ENCODE assay signal across 20 mouse cellular contexts in the genomic region with DNA sequence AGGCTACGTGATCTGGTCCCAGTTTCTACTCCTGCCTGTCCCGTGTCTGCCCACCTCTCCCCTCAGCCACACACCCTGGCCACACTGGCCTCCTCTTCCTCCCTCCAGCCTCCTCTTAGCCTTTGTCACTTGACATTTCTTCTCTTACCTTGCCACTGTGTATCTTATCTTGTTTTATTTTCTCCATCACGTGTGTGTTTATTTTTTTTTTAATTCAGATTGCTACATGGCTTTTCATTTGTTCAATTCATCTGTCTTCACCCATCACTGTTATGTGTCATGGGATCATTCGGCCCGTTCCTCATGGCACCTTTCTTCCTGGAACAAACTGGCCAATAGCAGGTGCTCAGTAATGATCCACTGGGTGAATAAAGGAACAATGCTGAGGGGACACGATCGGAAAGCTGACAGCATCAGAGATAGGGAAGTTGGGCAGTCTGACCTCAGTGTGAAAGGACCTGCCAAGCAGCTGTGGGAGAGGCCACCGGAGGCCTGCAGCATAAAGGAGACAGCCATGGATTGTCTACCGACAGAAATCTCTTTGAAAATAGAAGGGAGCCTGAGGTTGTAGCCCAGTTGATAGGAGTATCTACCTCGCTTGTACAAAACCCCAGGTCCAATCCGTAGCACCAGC. TPM values are rescaled to one million over a fixed set of nuclear protein-coding genes. Genes with fewer than 3 reads are reported as not detected.
DNase-seq lines count a peak whose midpoint lies in the region; ATAC-seq and TF ChIP-seq lines count a peak whose summit lies in the region.
"Had no signal": no experiment of that assay in that cellular context is flagged by ENCODE, and none has a peak within 500 bp of the region (broad histone marks: within the 10 kb centered on the region; RNA-seq: fewer than 3 reads in every experiment).

No protein-coding gene starts in this region.

- no peak for ATAC-seq in heart, postnatal 0 days (ENCODE audit: insufficient read depth, low read depth)
- no peak for ATAC-seq in midbrain, embryonic 11.5 days (ENCODE audit: low FRiP score)
- ATAC-seq in midbrain, embryonic 14.5 days (ENCODE audit: low FRiP score, low TSS enrichment), result no peak
- no peak for ATAC-seq in stomach, postnatal 0 days (ENCODE audit: low FRiP score, low TSS enrichment)
- ATAC-seq: activated CD4-positive, CD25-positive, alpha-beta regulatory T cell, adult 4 months; forebrain, embryonic 14.5 days; hindbrain, postnatal 0 days; Patski had no signal

- 54% methylated on average over 11 of the region's 11 CpGs for WGBS in heart, postnatal 0 days
- WGBS in midbrain, embryonic 11.5 days, result 79% methylated on average over 11 of the region's 11 CpGs
- 75% methylated on average over 11 of the region's 11 CpGs for WGBS in midbrain, embryonic 14.5 days
- WGBS in macrophage (ENCODE audit: missing documents), result 35% methylated on average over 11 of the region's 11 CpGs
- WGBS in stomach, postnatal 0 days, result 67% methylated on average over 11 of the region's 11 CpGs

- no peak overlapping the region for H3K4me3 ChIP-seq in heart, postnatal 0 days (ENCODE audit: low read depth, low read length)
- H3K4me3 ChIP-seq in midbrain, embryonic 11.5 days (ENCODE audit: low read depth, low read length), result no peak overlapping the region
- no peak overlapping the region for H3K4me3 ChIP-seq in midbrain, embryonic 14.5 days (replicated peaks; ENCODE audit: low read depth, low read length)
- no peak overlapping the region for H3K4me3 ChIP-seq in macrophage (ENCODE audit: inconsistent target)
- H3K4me3 ChIP-seq in stomach, postnatal 0 days (ENCODE audit: low read depth, low read length), result no peak overlapping the region
- H3K4me3 ChIP-seq: limb, embryonic 15.5 days; lung, embryonic 15.5 days; megakaryocyte, embryonic 14.5 days; neural tube, embryonic 13.5 days had no signal

- H3K4me2 ChIP-seq in heart, postnatal 0 days (ENCODE audit: low read depth, low read length), result no peak overlapping the region
- no peak overlapping the region for H3K4me2 ChIP-seq in midbrain, embryonic 11.5 days
- no peak overlapping the region for H3K4me2 ChIP-seq in midbrain, embryonic 14.5 days (ENCODE audit: low read length)
- no peak overlapping the region for H3K4me2 ChIP-seq in stomach, postnatal 0 days (replicated peaks; ENCODE audit: low read depth)
- H3K4me2 ChIP-seq: limb, embryonic 15.5 days; lung, embryonic 15.5 days; neural tube, embryonic 13.5 days had no signal

- no peaks in the 10 kb centered on the region for H3K79me2 ChIP-seq in macrophage (ENCODE audit: inconsistent target)

- no peak for DNase-seq in heart, postnatal 0 days (ENCODE audit: low spot score)
- no peak for DNase-seq in heart, adult 18-20 months
- peak; percentile 67 for DNase-seq in midbrain, embryonic 11.5 days (ENCODE audit: low spot score, missing footprints)
- DNase-seq in midbrain, embryonic 14.5 days, result no peak
- no peak for DNase-seq in adrenal gland, adult 8-10 months
- DNase-seq in stomach, postnatal 0 days (ENCODE audit: low spot score), result no peak
- DNase-seq: cerebellum, adult 9-11 months; heart, postnatal 14 days; kidney, postnatal 4 days; right cerebral cortex, postnatal 14 days; thymus, postnatal 4 days had no signal

- H3K9ac ChIP-seq in heart, postnatal 0 days (replicated peaks; ENCODE audit: low read depth, low read length), result no peak overlapping the region
- no peak overlapping the region for H3K9ac ChIP-seq in midbrain, embryonic 11.5 days (ENCODE audit: low read length)
- no peak overlapping the region for H3K9ac ChIP-seq in midbrain, embryonic 14.5 days (replicated peaks; ENCODE audit: low read length)
- H3K9ac ChIP-seq in stomach, postnatal 0 days (ENCODE audit: low read length), result no peak overlapping the region
- H3K9ac ChIP-seq: limb, embryonic 15.5 days; lung, embryonic 15.5 days; neural tube, embryonic 13.5 days had no signal

- H3K36me3 ChIP-seq in heart, postnatal 0 days (replicated peaks; ENCODE audit: control insufficient read depth, insufficient read depth, low read length), result no peaks in the 10 kb centered on the region
- no peaks in the 10 kb centered on the region for H3K36me3 ChIP-seq in midbrain, embryonic 11.5 days (ENCODE audit: control insufficient read depth, insufficient read depth, low read length)
- no peaks in the 10 kb centered on the region for H3K36me3 ChIP-seq in midbrain, embryonic 14.5 days (ENCODE audit: control insufficient read depth, insufficient read depth, low read length)
- H3K36me3 ChIP-seq in macrophage (ENCODE audit: inconsistent target), result no peaks in the 10 kb centered on the region
- H3K36me3 ChIP-seq in stomach, postnatal 0 days (ENCODE audit: control insufficient read depth, insufficient read depth, low read length), result no peaks in the 10 kb centered on the region
- H3K36me3 ChIP-seq: limb, embryonic 15.5 days; lung, embryonic 15.5 days; neural tube, embryonic 13.5 days had no signal

- TF ChIP-seq EP300 in heart, postnatal 0 days (IDR thresholded peaks at IDR 0.05; ENCODE audit: low read depth), result no peak
- TF ChIP-seq EP300 in stomach, postnatal 0 days (optimal IDR thresholded peaks at IDR 0.05), result no peak

- H3K27ac ChIP-seq in heart, postnatal 0 days (ENCODE audit: low read depth), result 0 out of 2 replicates have a peak overlapping the region, but pooled peaks have one; percentile 1
- H3K27ac ChIP-seq in midbrain, embryonic 11.5 days (ENCODE audit: low read depth, low read length), result no peak overlapping the region
- H3K27ac ChIP-seq in midbrain, embryonic 14.5 days (replicated peaks; ENCODE audit: low read depth, low read length), result no peak overlapping the region
- peak overlapping the region; percentile 68 for H3K27ac ChIP-seq in macrophage
- H3K27ac ChIP-seq in stomach, postnatal 0 days (replicated peaks), result no peak overlapping the region
- H3K27ac ChIP-seq: hindbrain, postnatal 0 days; limb, embryonic 15.5 days; lung, embryonic 15.5 days; neural tube, embryonic 13.5 days had no signal

- H3K27me3 ChIP-seq in heart, postnatal 0 days (ENCODE audit: control insufficient read depth, insufficient read depth, low read length), result no peaks in the 10 kb centered on the region
- no peaks in the 10 kb centered on the region; the same call in 1 of the 2 replicates for H3K27me3 ChIP-seq in midbrain, embryonic 11.5 days (ENCODE audit: control insufficient read depth, insufficient read depth, low read length)
- no peaks in the 10 kb centered on the region for H3K27me3 ChIP-seq in midbrain, embryonic 14.5 days (ENCODE audit: control insufficient read depth, insufficient read depth, low read length)
- no peaks in the 10 kb centered on the region for H3K27me3 ChIP-seq in stomach, postnatal 0 days (ENCODE audit: control insufficient read depth, insufficient read depth, low read length)
- H3K27me3 ChIP-seq: limb, embryonic 15.5 days; lung, embryonic 15.5 days; neural tube, embryonic 13.5 days; Patski had no signal

- no peak for TF ChIP-seq CTCF in heart, postnatal 0 days (IDR thresholded peaks at IDR 0.05; ENCODE audit: low read depth)
- no peak for TF ChIP-seq CTCF in stomach, postnatal 0 days (IDR thresholded peaks at IDR 0.05; ENCODE audit: low read depth)

- H3K9me3 ChIP-seq in heart, postnatal 0 days (replicated peaks; ENCODE audit: control insufficient read depth, low read length), result no peaks in the 10 kb centered on the region
- no peaks in the 10 kb centered on the region for H3K9me3 ChIP-seq in midbrain, embryonic 11.5 days (ENCODE audit: control insufficient read depth, low read length)
- H3K9me3 ChIP-seq in midbrain, embryonic 14.5 days (ENCODE audit: control insufficient read depth, low read length), result no peaks in the 10 kb centered on the region
- H3K9me3 ChIP-seq in stomach, postnatal 0 days (ENCODE audit: control insufficient read depth, low read length), result no peaks in the 10 kb centered on the region
- H3K9me3 ChIP-seq: limb, embryonic 15.5 days; lung, embryonic 15.5 days; neural tube, embryonic 13.5 days had no signal

- H3K4me1 ChIP-seq in heart, postnatal 0 days (ENCODE audit: control insufficient read depth, insufficient read depth), result peaks cover 10% of the 10 kb centered on the region
- H3K4me1 ChIP-seq in midbrain, embryonic 11.5 days (ENCODE audit: control insufficient read depth, insufficient read depth, low read length), result no peaks in the 10 kb centered on the region
- no peaks in the 10 kb centered on the region for H3K4me1 ChIP-seq in midbrain, embryonic 14.5 days (ENCODE audit: control insufficient read depth, insufficient read depth, low read length)
- peaks cover 4% of the 10 kb centered on the region; the same call in 1 of the 2 replicates for H3K4me1 ChIP-seq in stomach, postnatal 0 days (replicated peaks; ENCODE audit: control insufficient read depth, insufficient read depth)

RNA-seq across cellular contexts. Expression of gene Ier5, which starts 34.3 kb away (rescaled TPM):
- 50.4 and 56.2 TPM in 2 replicates for total RNA-seq in heart, postnatal 0 days (2014; rRNA removed; ENCODE audit: low replicate concordance)
- 3.1 and 3.9 TPM in 2 replicates for polyA plus RNA-seq in heart, postnatal 0 days (2015; fragmentation: Nextera tagmentation; extraction: Ambion mirVana)
- total RNA-seq in heart, adult 18-20 months (2021), result 10 to 100 TPM; 18.8 to 21.4 TPM
- 12.4 and 13.5 TPM in 2 replicates for polyA plus RNA-seq in midbrain, embryonic 11.5 days (2014; fragmentation: Nextera tagmentation; extraction: Ambion mirVana)
- 13.4 TPM in 2 replicates for polyA plus RNA-seq in midbrain, embryonic 14.5 days (2014; fragmentation: Nextera tagmentation; extraction: Ambion mirVana)
- 100 to 1,000 TPM in 15 of 26 experiments, 10 to 100 TPM in 11; 37.6 to 232 (median 114) TPM for total RNA-seq in macrophage (2018; cell fraction: chromatin; rRNA removed)
- total RNA-seq in macrophage (2018; cell fraction: cytosol; rRNA removed), result 100 to 1,000 TPM in 16 of 26 experiments, 10 to 100 TPM in 10; 68.0 to 298 (median 132) TPM
- 100 to 1,000 TPM in 22 of 26 experiments, 10 to 100 TPM in 4; 58.9 to 356 (median 241) TPM for total RNA-seq in macrophage (2018; cell fraction: nucleus; rRNA removed)
- polyA plus RNA-seq in macrophage (2018), result 24.7 to 56.1 TPM (median 49.7 TPM) in 3 replicates
- total RNA-seq in adrenal gland, adult 8-10 months (2022), result 10 to 100 TPM in 3 of 4 experiments, 1 to 10 TPM in 1; 7.8 to 11.9 (median 11.2) TPM
- 7.3 and 11.2 TPM in 2 replicates for polyA plus RNA-seq in stomach, postnatal 0 days (2015; fragmentation: Nextera tagmentation; extraction: Ambion mirVana)

Comparison
In these comparisons a context has a peak if more than half of its experiments do, and no peak if none do; other contexts are left out.
1. H3K27ac ChIP-seq: peak in heart, postnatal 0 days (single experiment) and macrophage (single experiment); none in midbrain, embryonic 11.5 days (single experiment), midbrain, embryonic 14.5 days (single experiment) and stomach, postnatal 0 days (single experiment).